14 mouse cellular contexts compared by ENCODE assay signal in the genomic region with DNA sequence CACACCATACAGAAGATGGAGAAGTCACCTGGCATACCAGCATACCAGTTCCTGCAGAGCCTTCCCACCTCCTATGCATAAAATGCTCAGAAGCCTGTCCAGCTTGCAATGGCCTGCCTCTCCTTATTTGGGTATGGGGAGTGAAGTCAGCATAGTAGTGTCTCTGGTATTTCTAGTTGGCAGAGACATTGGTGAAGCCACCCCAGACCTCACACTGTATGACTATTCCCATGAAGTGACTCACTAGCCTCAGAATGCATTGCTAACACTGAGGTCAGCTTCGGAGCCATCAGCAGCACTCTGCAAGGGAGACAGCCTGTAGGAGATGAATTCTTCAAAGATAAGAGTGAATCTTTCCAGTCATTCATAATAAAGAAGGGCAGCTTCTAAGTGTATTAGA.
DNase-seq lines count a peak whose midpoint lies in the region; ATAC-seq lines count a peak whose summit lies in the region.
"Had no signal": no experiment of that assay in that cellular context is flagged by ENCODE, and none has a peak within 500 bp of the region (broad histone marks: within the 10 kb centered on the region; RNA-seq: fewer than 3 reads in every experiment).

No protein-coding gene starts in this region.

- peak overlapping the region; percentile 12 for H3K27ac ChIP-seq in heart, embryonic 16.5 days (ENCODE audit: low read length)
- H3K27ac ChIP-seq in macrophage = peak overlapping the region; percentile 17; the same call in 1 of the 2 replicates
- H3K27ac ChIP-seq: embryonic facial prominence, embryonic 12.5 days; forebrain, embryonic 15.5 days; layer of hippocampus, adult 2 months; limb, embryonic 13.5 days had no signal

- H3K36me3 ChIP-seq in heart, embryonic 16.5 days (ENCODE audit: control insufficient read depth, insufficient read depth) = no peaks in the 10 kb centered on the region
- no peaks in the 10 kb centered on the region for H3K36me3 ChIP-seq in macrophage (ENCODE audit: inconsistent target)
- H3K36me3 ChIP-seq: embryonic facial prominence, embryonic 12.5 days; forebrain, embryonic 15.5 days; G1E; limb, embryonic 13.5 days had no signal

- H3K9me3 ChIP-seq in heart, embryonic 16.5 days (replicated peaks; ENCODE audit: control insufficient read depth, low read length) = no peaks in the 10 kb centered on the region
- H3K9me3 ChIP-seq: embryonic facial prominence, embryonic 12.5 days; forebrain, embryonic 15.5 days; G1E; limb, embryonic 13.5 days had no signal

- no peak overlapping the region for H3K4me3 ChIP-seq in heart, embryonic 16.5 days (ENCODE audit: low read length)
- H3K4me3 ChIP-seq in macrophage (ENCODE audit: inconsistent target) = no peak overlapping the region
- H3K4me3 ChIP-seq: embryonic facial prominence, embryonic 12.5 days; forebrain, embryonic 15.5 days; layer of hippocampus, adult 2 months; limb, embryonic 13.5 days had no signal

- 28% methylated on average over 1 of the region's 1 CpGs for WGBS in heart, embryonic 16.5 days
- 79% methylated on average over 1 of the region's 1 CpGs for WGBS in macrophage (ENCODE audit: missing documents)

- no peaks in the 10 kb centered on the region for H3K27me3 ChIP-seq in heart, embryonic 16.5 days (ENCODE audit: control insufficient read depth, insufficient read depth, low read length)
- H3K27me3 ChIP-seq: embryonic facial prominence, embryonic 12.5 days; forebrain, embryonic 15.5 days; limb, embryonic 13.5 days had no signal

- no peak overlapping the region for H3K4me2 ChIP-seq in heart, embryonic 16.5 days (ENCODE audit: low read depth, low read length)
- H3K4me2 ChIP-seq: embryonic facial prominence, embryonic 12.5 days; forebrain, embryonic 15.5 days; limb, embryonic 13.5 days had no signal

- no peak overlapping the region for H3K9ac ChIP-seq in heart, embryonic 16.5 days (ENCODE audit: low read length)
- H3K9ac ChIP-seq: embryonic facial prominence, embryonic 12.5 days; forebrain, embryonic 15.5 days; limb, embryonic 13.5 days had no signal

- peaks cover 7% of the 10 kb centered on the region for H3K4me1 ChIP-seq in heart, embryonic 16.5 days (ENCODE audit: control insufficient read depth, insufficient read depth, low read length)
- H3K4me1 ChIP-seq: embryonic facial prominence, embryonic 12.5 days; forebrain, embryonic 15.5 days; limb, embryonic 13.5 days had no signal

- DNase-seq in NIH3T3 (ENCODE audit: low read depth) = peak; percentile 82
- peak; percentile 9 for DNase-seq in adrenal gland, postnatal 25 days
- no peak for DNase-seq in kidney, adult 11 months
- no peak for DNase-seq in layer of hippocampus, postnatal 36 days
- DNase-seq: cerebellum, adult 9-11 months; thymus, postnatal 14 days had no signal

- no peaks in the 10 kb centered on the region for H3K79me2 ChIP-seq in macrophage (ENCODE audit: inconsistent target)

- ATAC-seq in heart, embryonic 16.5 days (replicated peaks; ENCODE audit: extremely low read depth, insufficient read depth, low FRiP score) = peak; percentile 98
- no peak for ATAC-seq in cerebellum, adult (ENCODE audit: insufficient number of reproducible peaks, low FRiP score, low TSS enrichment)
- ATAC-seq: forebrain, embryonic 15.5 days had no signal

Comparison
In these comparisons a context has a peak if more than half of its experiments do, and no peak if none do; other contexts are left out.
1. DNase-seq: peak in NIH3T3 (single experiment) and adrenal gland, postnatal 25 days (single experiment); none in kidney, adult 11 months (single experiment) and layer of hippocampus, postnatal 36 days (0 of 2).